Mouse (Mus musculus) intestine, embryonic 16.5 days (tissue): ENCODE measurements around the gene BC024063. TPM values are rescaled to one million over a fixed set of nuclear protein-coding genes. Genes with fewer than 3 reads are reported as not detected.

Source experiments
- ATAC-seq: fragments of 200-750 bp; cut with Nextera tagmentation; 2 replicates; pipeline ENCODE4 v1.8.0; 2017; ENCODE audit warnings: moderate TSS enrichment, moderate library complexity
- H3K27ac ChIP-seq: fragments of 300-500 bp; sonication (generic); 2 replicates; pipeline ENCODE4 v1.5.1; 2014; ENCODE audit warnings: mild to moderate bottlenecking, low read length
- H3K27me3 ChIP-seq: fragments of 300-500 bp; sonication (generic); replicated peaks from 2 replicates; pipeline ENCODE4 v1.6.1; 2014; ENCODE audit warnings: low read length, control low read depth, mixed read lengths; ENCODE audit not compliant: control insufficient read depth, insufficient read depth
- H3K36me3 ChIP-seq: fragments of 300-500 bp; sonication (generic); 2 replicates; pipeline ENCODE4 v1.6.1; 2014; ENCODE audit warnings: low read length, control low read depth; ENCODE audit not compliant: control insufficient read depth, insufficient read depth
- H3K4me1 ChIP-seq: fragments of 300-500 bp; sonication (generic); 2 replicates; pipeline ENCODE4 v1.6.1; 2014; ENCODE audit warnings: low read length, control low read depth, mixed read lengths; ENCODE audit not compliant: control insufficient read depth, insufficient read depth
- H3K4me2 ChIP-seq: fragments of 300-500 bp; sonication (generic); 2 replicates; pipeline ENCODE4 v1.6.1; 2014; ENCODE audit warnings: low read depth, low read length, control low read depth
- H3K4me3 ChIP-seq: fragments of 300-500 bp; sonication (generic); 2 replicates; pipeline ENCODE4 v1.5.1; 2014; ENCODE audit warnings: mild to moderate bottlenecking, low read length
- H3K9ac ChIP-seq: fragments of 300-500 bp; sonication (generic); 2 replicates; pipeline ENCODE4 v1.6.1; 2014; ENCODE audit warnings: low read depth, low read length
- H3K9me3 ChIP-seq: fragments of 300-500 bp; sonication (generic); 2 replicates; pipeline ENCODE4 v1.6.1; 2016; ENCODE audit warnings: low read length, control low read depth; ENCODE audit not compliant: control insufficient read depth
- whole genome bisulfite sequencing: fragments of 180-500 bp; shearing (Covaris S2); extraction: QIAGEN DNeasy Blood & Tissue Kit; methylation state at CpG from one replicate; pipeline ENCODE4 v1.1.7; 2014; 5-methylcytosine and 5-hydroxymethylcytosine counted together
- polyA plus RNA-seq: library from polyadenylated mRNA; unstranded; fragments of >200 nt; fragmentation: Nextera tagmentation; extraction: Ambion mirVana; gene quantifications from 2 replicates; pipeline ENCODE4 v1.2.1, GENCODE M21; 2015

The BC024063 gene
- polyA plus RNA-seq, 1 experiment from 2014 or later = 3.5 TPM

DNA sequence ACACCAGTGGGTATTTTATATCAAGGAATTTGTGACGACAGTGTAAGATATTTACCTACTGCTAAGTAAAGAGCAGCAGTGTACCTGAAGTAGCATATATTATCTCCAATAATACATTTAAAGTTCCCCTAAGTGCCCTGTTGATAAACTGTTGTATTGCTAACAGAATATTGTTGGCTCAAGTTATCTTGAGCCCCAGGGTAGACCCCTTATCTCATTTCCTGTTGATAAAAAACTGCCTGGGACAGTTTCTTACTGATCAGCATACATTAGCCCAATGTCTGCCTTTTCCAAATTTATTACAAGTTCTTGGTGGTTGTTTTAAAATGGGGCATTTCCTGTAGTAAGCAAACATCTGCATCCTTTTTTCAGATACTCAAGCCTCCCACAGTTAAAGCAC, 62.1 kb downstream of the BC024063 start:
- H3K4me3 ChIP-seq = no peak overlapping the region
- no peak for ATAC-seq
- 90% methylated on average over 1 of the region's 1 CpGs for WGBS
- peaks cover 31% of the 10 kb centered on the region for H3K36me3 ChIP-seq
- no peaks in the 10 kb centered on the region for H3K4me1 ChIP-seq
- H3K4me2 ChIP-seq = no peak overlapping the region
- no peaks in the 10 kb centered on the region for H3K27me3 ChIP-seq
- H3K9me3 ChIP-seq = peaks cover 18% of the 10 kb centered on the region
- H3K27ac ChIP-seq = no peak overlapping the region
- H3K9ac ChIP-seq = no peak overlapping the region

DNA sequence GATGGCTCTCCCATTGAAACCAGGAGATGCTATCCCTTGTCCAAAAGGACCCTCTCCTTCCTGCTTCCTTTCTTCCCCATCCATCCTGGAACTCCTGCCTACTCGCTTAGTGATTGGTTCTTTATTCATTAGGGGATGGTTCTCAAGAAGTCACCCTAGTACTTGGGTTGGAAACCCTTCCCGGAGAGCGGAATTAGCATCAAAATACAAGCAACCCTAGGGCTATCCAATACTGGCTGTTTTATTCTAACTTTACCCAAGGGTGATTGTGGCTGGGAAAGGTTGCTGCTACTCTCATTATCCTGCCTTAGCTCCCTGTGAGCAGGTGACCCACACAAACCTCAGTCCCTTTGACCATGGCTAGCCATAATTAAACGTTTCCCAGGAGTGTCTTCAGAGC, 64.4 kb downstream of the BC024063 start:
- Histone ChIP-seq H3K27me3 (no peaks in the 10 kb centered on the region), H3K4me2 (no peak overlapping the region), H3K4me1 (no peaks in the 10 kb centered on the region), H3K36me3 (peaks cover 36% of the 10 kb centered on the region), H3K27ac (no peak overlapping the region), H3K9ac (no peak overlapping the region), H3K4me3 (no peak overlapping the region), H3K9me3 (peaks cover 28% of the 10 kb centered on the region)
- ATAC-seq = no peak
- WGBS = 76% methylated on average over 4 of the region's 4 CpGs

Other genes with a start within 250 kb of the BC024063 start
- gene Gm32687, start 219.4 kb upstream of the BC024063 start, polyA plus RNA-seq = 5.8 and 6.9 TPM in 2 replicates
- 2.2 and 2.6 TPM in 2 replicates for gene Zfp781, start 152.9 kb upstream of the BC024063 start, polyA plus RNA-seq
- gene Zfp873, start 35.2 kb upstream of the BC024063 start, polyA plus RNA-seq = 9.2 and 10.7 TPM in 2 replicates
- 4.3 and 4.4 TPM in 2 replicates for gene AU041133, start 44.7 kb downstream of the BC024063 start, polyA plus RNA-seq
- gene Zfp938, start 157.9 kb downstream of the BC024063 start, polyA plus RNA-seq = 10.0 and 11.4 TPM in 2 replicates
- not detected in 2 replicates for gene 4932415D10Rik, start 233.2 kb downstream of the BC024063 start, polyA plus RNA-seq